Mouse (Mus musculus) common myeloid progenitor, adult 5-6 weeks (primary cell): ENCODE data around the gene Pik3ap1. TPM values are rescaled to one million over a fixed set of nuclear protein-coding genes. Genes with fewer than 3 reads are reported as not detected.
A peak's percentile ranks its signal among the peaks of the same experiment; 100 is the strongest.
"Not testable (repeated sequence)": the region's sequence is repeated elsewhere in the genome, so short reads cannot be mapped to it uniquely, and the experiment has no call there.

Experiments
- ATAC-seq: replicated peaks from 2 replicates; pipeline ENCODE4 v1.8.0; 2016; ENCODE audit warnings: low read depth, mild to moderate bottlenecking, moderate TSS enrichment, inconsistent platforms; ENCODE audit not compliant: poor library complexity, severe bottlenecking
- total RNA-seq: library from RNA; stranded (forward); fragments of 200-1000, 187-1606 nt; gene quantifications from 2 replicates; pipeline ENCODE4 v1.2.3, GENCODE M21; 2017

The Pik3ap1 gene
- total RNA-seq, 1 experiment from 2014 or later = 10.2 TPM

- no peak for ATAC-seq
These were observed 46.5 kb downstream of the Pik3ap1 start for GRCm38 (mm10) chr19:41338379-41338778.

GRCm38 (mm10) chr19:41335721-41336120 lies 49.2 kb downstream of the Pik3ap1 start:
- no peak for ATAC-seq

GRCm38 (mm10) chr19:41332986-41333385 lies 51.9 kb downstream of the Pik3ap1 start:
- ATAC-seq = no peak

GRCm38 (mm10) chr19:41332228-41332627 lies 52.7 kb downstream of the Pik3ap1 start:
- ATAC-seq = peak; percentile 74

- ATAC-seq = no peak
These were observed 54.5 kb downstream of the Pik3ap1 start for GRCm38 (mm10) chr19:41330401-41330800.

GRCm38 (mm10) chr19:41329961-41330360 lies 54.9 kb downstream of the Pik3ap1 start:
- ATAC-seq = no peak

- peak; percentile 62 for ATAC-seq
These were observed 56.2 kb downstream of the Pik3ap1 start for GRCm38 (mm10) chr19:41328743-41329142.

GRCm38 (mm10) chr19:41323813-41324212 lies 61.1 kb downstream of the Pik3ap1 start:
- ATAC-seq = no peak

GRCm38 (mm10) chr19:41323125-41323524 lies 61.8 kb downstream of the Pik3ap1 start:
- ATAC-seq = no peak

- peak; percentile 91 for ATAC-seq
These were observed 63.8 kb downstream of the Pik3ap1 start for GRCm38 (mm10) chr19:41321149-41321548.

- peak; percentile 42 for ATAC-seq
These were observed 67.4 kb downstream of the Pik3ap1 start for GRCm38 (mm10) chr19:41317315-41318095.

- no peak for ATAC-seq
These were observed 70.2 kb downstream of the Pik3ap1 start for GRCm38 (mm10) chr19:41314696-41315095.

- no peak; the same call in 1 of the 2 replicates for ATAC-seq
These were observed 71.2 kb downstream of the Pik3ap1 start for GRCm38 (mm10) chr19:41313663-41314062.

GRCm38 (mm10) chr19:41312587-41312986 lies 72.3 kb downstream of the Pik3ap1 start:
- not testable (repeated sequence) for ATAC-seq

GRCm38 (mm10) chr19:41312027-41312426 lies 72.9 kb downstream of the Pik3ap1 start:
- no peak for ATAC-seq

GRCm38 (mm10) chr19:41310971-41311703 lies 73.8 kb downstream of the Pik3ap1 start:
- peak; percentile 92 for ATAC-seq

GRCm38 (mm10) chr19:41303933-41304332 lies 81.0 kb downstream of the Pik3ap1 start:
- no peak for ATAC-seq

- no peak for ATAC-seq
These were observed 81.5 kb downstream of the Pik3ap1 start for GRCm38 (mm10) chr19:41303433-41303832.

GRCm38 (mm10) chr19:41301856-41302255 lies 83.0 kb downstream of the Pik3ap1 start:
- ATAC-seq = no peak

GRCm38 (mm10) chr19:41299446-41299845 lies 85.5 kb downstream of the Pik3ap1 start:
- ATAC-seq = no peak

- ATAC-seq = peak; percentile 74
These were observed 93.8 kb downstream of the Pik3ap1 start for GRCm38 (mm10) chr19:41290952-41291619.
